Mouse (Mus musculus) midbrain, embryonic 14.5 days (tissue): ENCODE results near the gene Rab3gap2. TPM values are rescaled to one million over a fixed set of nuclear protein-coding genes. Genes with fewer than 3 reads are reported as not detected.
"Not testable (repeated sequence)": the region's sequence is repeated elsewhere in the genome, so short reads cannot be mapped to it uniquely, and the experiment has no call there.

Experiments
- ATAC-seq: fragments of 200-750 bp; cut with Nextera tagmentation; 2 replicates; pipeline ENCODE4 v1.8.0; 2017; ENCODE audit warnings: moderate number of reproducible peaks, moderate library complexity; ENCODE audit not compliant: low FRiP score, low TSS enrichment
- DNase-seq: peaks from one replicate; pipeline ENCODE4 v3.0.0-alpha.2; 2015
- H3K27ac ChIP-seq: fragments of 300-500 bp; sonication (generic); replicated peaks from 2 replicates; pipeline ENCODE4 v1.5.1; 2014; ENCODE audit warnings: mild to moderate bottlenecking, low read depth, low read length, moderate library complexity
- H3K27me3 ChIP-seq: fragments of 300-500 bp; sonication (generic); 2 replicates; pipeline ENCODE4 v1.6.1; 2014; ENCODE audit warnings: low read length, control low read depth, mixed read lengths; ENCODE audit not compliant: control insufficient read depth, insufficient read depth
- H3K36me3 ChIP-seq: fragments of 300-500 bp; sonication (generic); 2 replicates; pipeline ENCODE4 v1.6.1; 2014; ENCODE audit warnings: low read length, control low read depth; ENCODE audit not compliant: control insufficient read depth, insufficient read depth
- H3K4me1 ChIP-seq: fragments of 300-500 bp; sonication (generic); 2 replicates; pipeline ENCODE4 v1.6.1; 2014; ENCODE audit warnings: mild to moderate bottlenecking, antibody characterized with exemption, low read length, control low read depth; ENCODE audit not compliant: control insufficient read depth, insufficient read depth
- H3K4me2 ChIP-seq: fragments of 300-500 bp; sonication (generic); 2 replicates; pipeline ENCODE4 v1.6.1; 2014; ENCODE audit warnings: mild to moderate bottlenecking, low read length, moderate library complexity
- H3K4me3 ChIP-seq: fragments of 300-500 bp; sonication (generic); replicated peaks from 2 replicates; pipeline ENCODE4 v1.5.1; 2014; ENCODE audit warnings: low read depth, low read length
- H3K9ac ChIP-seq: fragments of 300-500 bp; sonication (generic); replicated peaks from 2 replicates; pipeline ENCODE4 v1.6.1; 2014; ENCODE audit warnings: mild to moderate bottlenecking, low read length, moderate library complexity
- H3K9me3 ChIP-seq: fragments of 300-500 bp; sonication (generic); 2 replicates; pipeline ENCODE4 v1.6.1; 2016; ENCODE audit warnings: low read length, control low read depth, mixed read lengths; ENCODE audit not compliant: control insufficient read depth
- WGBS: fragments of 180-500 bp; shearing (Covaris S2); extraction: QIAGEN DNeasy Blood & Tissue Kit; methylation state at CpG from one replicate; pipeline ENCODE4 v1.1.7; 2014; 5-methylcytosine and 5-hydroxymethylcytosine counted together
- polyA plus RNA-seq: library from polyadenylated mRNA; unstranded; fragments of >200 nt; fragmentation: Nextera tagmentation; extraction: Ambion mirVana; gene quantifications from 2 replicates; pipeline ENCODE4 v1.2.1, GENCODE M21; 2014

Gene Rab3gap2
- polyA plus RNA-seq, 1 experiment from 2014 or later, result 26.5 TPM

DNA sequence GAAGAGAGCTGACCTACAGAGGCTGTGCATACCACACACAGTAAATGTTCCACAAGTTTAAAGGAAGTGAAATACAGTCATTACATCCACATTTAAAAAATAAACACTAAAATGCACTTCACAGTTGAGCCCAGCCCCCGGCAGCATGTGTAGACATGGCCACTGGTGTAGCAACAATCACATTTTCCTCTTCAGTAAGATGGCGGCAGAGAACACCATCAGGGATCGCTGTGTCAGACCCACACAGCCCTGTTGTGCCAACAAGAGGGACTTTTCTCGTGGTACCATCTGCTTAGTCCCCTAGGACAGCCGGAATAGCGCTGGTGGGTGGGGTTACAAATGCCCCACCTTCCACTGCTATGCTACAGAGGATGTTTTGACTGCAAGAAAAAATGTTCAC lies 98.9 kb downstream of the Rab3gap2 start:
- no peaks in the 10 kb centered on the region for H3K9me3 ChIP-seq
- peaks cover 32% of the 10 kb centered on the region for H3K36me3 ChIP-seq
- no peak overlapping the region for H3K4me2 ChIP-seq
- 97% methylated on average over 6 of the region's 6 CpGs for WGBS
- H3K4me3 ChIP-seq, result no peak overlapping the region
- ATAC-seq (no peak), DNase-seq (no peak)
- no peak overlapping the region for H3K27ac ChIP-seq
- no peak overlapping the region for H3K9ac ChIP-seq
- H3K4me1 ChIP-seq, result no peaks in the 10 kb centered on the region
- H3K27me3 ChIP-seq, result no peaks in the 10 kb centered on the region

DNA sequence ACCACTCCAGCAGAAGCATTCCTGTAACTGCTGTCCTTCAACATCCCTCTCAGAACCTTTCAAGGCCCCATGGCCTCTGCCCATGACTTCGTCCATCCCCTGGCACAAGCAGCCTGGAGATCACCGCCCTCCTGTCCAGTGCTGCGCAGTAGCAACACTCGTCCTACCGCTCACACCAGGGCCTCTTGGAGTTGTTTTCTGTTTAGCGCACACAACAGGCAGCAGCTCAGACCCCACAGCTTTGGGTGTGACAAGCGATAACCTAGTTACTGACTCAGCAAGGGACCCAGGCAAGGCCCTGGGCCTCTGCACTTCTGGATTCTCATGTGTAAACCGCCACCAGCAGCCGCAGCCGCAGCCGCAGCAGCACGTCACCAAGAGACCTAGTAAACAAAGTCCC lies 102.9 kb downstream of the Rab3gap2 start:
- ATAC-seq (no peak), DNase-seq (no peak)
- no peak overlapping the region for H3K4me3 ChIP-seq

DNA sequence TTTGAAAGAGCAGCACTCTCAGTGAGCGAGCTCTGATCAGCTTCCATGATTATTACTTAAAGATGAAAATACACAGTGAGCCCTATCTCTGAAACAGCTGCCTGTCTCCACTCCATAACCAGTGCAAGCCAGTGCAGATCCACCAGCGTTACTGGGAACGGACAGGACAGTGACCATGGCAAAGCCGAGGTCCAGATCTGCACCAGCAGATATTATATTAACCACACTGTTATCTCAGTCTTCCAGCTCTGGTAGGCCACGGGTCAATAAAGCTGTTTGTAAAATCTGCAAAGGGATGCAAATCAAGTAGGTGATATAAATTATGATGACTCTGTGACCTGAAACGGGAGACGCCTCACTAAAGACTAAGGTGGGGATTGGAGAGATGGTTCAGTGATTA lies 103.7 kb downstream of the Rab3gap2 start:
- ATAC-seq, result no peak
- no peak overlapping the region for H3K4me3 ChIP-seq
- H3K4me1 ChIP-seq, result no peaks in the 10 kb centered on the region
- H3K9me3 ChIP-seq, result no peaks in the 10 kb centered on the region
- H3K27ac ChIP-seq, result no peak overlapping the region
- H3K27me3 ChIP-seq, result no peaks in the 10 kb centered on the region
- no peak for DNase-seq
- 93% methylated on average over 7 of the region's 7 CpGs for WGBS
- no peak overlapping the region for H3K4me2 ChIP-seq
- H3K36me3 ChIP-seq, result peaks cover 28% of the 10 kb centered on the region
- no peak overlapping the region for H3K9ac ChIP-seq

More for the DNA sequence above, 102.9 kb downstream of the Rab3gap2 start:
- no peaks in the 10 kb centered on the region for H3K9me3 ChIP-seq
- H3K4me2 ChIP-seq, result no peak overlapping the region
- H3K36me3 ChIP-seq, result peaks cover 28% of the 10 kb centered on the region
- H3K4me1 ChIP-seq, result no peaks in the 10 kb centered on the region
- WGBS, result 98% methylated on average over 12 of the region's 12 CpGs
- no peak overlapping the region for H3K9ac ChIP-seq
- no peaks in the 10 kb centered on the region for H3K27me3 ChIP-seq
- H3K27ac ChIP-seq, result no peak overlapping the region

DNA sequence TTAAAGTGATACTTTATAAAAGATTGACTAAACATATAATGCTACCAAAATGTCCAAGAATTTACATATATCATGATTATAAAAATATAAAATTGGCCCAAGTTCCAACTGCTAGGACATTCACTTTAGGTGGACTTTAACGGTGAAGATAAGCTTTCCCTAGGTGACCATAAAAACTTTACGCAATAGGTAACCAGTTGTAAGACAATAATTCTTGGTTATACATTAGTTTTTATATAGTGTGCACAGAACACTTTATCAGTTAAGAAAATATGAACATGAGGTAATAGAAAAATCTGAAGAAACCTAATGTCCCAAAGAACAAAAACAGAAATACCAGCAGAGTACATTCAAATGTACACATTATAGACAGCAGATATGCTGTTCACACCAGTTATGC lies 104.4 kb downstream of the Rab3gap2 start:
- no peak overlapping the region for H3K4me3 ChIP-seq
- no peaks in the 10 kb centered on the region for H3K9me3 ChIP-seq
- no peak overlapping the region for H3K27ac ChIP-seq
- no peak overlapping the region for H3K9ac ChIP-seq
- no peak for DNase-seq
- H3K4me2 ChIP-seq, result no peak overlapping the region
- WGBS, result 98% methylated on average over 2 of the region's 2 CpGs
- H3K27me3 ChIP-seq, result no peaks in the 10 kb centered on the region
- no peak for ATAC-seq
- H3K36me3 ChIP-seq, result peaks cover 28% of the 10 kb centered on the region
- no peaks in the 10 kb centered on the region for H3K4me1 ChIP-seq

DNA sequence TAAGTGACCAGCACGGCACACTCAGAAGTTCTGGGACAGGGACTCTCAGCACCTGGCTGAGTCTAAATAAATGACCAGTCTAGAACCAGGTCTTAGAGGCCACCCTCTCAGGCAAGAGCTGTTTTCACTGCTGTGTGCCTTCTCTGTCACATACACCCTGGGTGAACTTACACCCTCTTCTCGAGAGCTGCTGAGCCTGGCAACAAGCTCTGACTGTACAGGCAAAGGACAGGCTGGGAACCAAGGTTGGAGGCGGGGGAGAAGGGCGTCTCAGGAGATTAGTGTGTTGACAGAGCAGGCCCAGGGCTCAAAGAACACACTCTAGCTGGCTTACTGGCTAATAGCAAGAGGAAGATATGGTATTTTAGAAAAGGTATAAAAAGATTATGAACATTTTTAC lies 105.0 kb downstream of the Rab3gap2 start:
- Histone ChIP-seq H3K27ac (no peak overlapping the region), H3K9ac (no peak overlapping the region), H3K4me2 (no peak overlapping the region), H3K9me3 (no peaks in the 10 kb centered on the region), H3K36me3 (peaks cover 34% of the 10 kb centered on the region), H3K4me1 (no peaks in the 10 kb centered on the region), H3K27me3 (no peaks in the 10 kb centered on the region), H3K4me3 (no peak overlapping the region)
- 81% methylated on average over 4 of the region's 4 CpGs for WGBS
- DNase-seq (no peak), ATAC-seq (no peak)

DNA sequence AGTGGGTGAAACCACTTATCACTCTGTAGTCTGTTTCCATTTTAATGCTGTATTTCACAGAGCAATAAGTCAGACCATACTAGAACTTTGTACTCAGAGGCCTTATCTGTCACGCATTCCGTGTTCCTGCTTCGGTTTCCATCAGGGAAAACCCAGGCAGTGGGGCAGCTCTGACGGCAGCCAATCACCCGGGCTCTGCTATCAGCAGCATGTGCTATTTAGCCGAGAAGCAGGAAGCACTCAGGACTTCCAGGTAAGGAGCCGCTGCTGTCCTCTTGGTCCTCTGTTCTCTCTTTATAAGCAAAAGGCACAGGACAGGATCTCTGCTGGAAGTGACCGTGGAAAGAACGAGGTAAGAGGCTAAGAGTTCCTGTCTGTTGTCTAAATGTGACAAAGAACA lies 108.0 kb downstream of the Rab3gap2 start:
- Histone ChIP-seq H3K36me3 (peaks cover 51% of the 10 kb centered on the region), H3K4me2 (no peak overlapping the region), H3K9ac (no peak overlapping the region), H3K4me3 (no peak overlapping the region), H3K4me1 (no peaks in the 10 kb centered on the region), H3K27me3 (no peaks in the 10 kb centered on the region), H3K27ac (no peak overlapping the region), H3K9me3 (no peaks in the 10 kb centered on the region)
- ATAC-seq, result no peak
- 93% methylated on average over 9 of the region's 9 CpGs for WGBS
- DNase-seq, result no peak

DNA sequence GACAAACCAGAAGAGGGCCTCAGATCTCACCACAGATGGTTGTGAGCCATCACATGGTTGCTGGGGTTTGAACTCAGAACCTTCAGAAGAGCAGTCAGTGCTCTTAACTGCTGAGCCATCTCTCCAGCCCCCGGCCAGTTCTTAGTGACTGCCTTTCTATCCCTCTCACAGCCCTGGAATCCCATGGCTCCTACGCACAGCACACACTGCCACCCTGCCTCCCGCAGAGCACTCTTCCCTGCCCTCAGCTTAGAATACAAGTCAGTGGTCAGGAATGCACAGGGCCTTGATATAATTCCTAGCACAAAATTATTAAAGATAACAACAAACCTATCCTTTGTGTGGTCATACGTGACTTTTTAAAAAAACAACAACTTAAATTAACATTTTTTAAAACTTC lies 110.6 kb downstream of the Rab3gap2 start:
- Histone ChIP-seq H3K27ac (no peak overlapping the region), H3K4me3 (no peak overlapping the region), H3K27me3 (no peaks in the 10 kb centered on the region), H3K4me1 (no peaks in the 10 kb centered on the region), H3K9ac (no peak overlapping the region), H3K9me3 (no peaks in the 10 kb centered on the region), H3K4me2 (no peak overlapping the region), H3K36me3 (peaks cover 61% of the 10 kb centered on the region)
- ATAC-seq (no peak), DNase-seq (no peak)
- 91% methylated on average over 4 of the region's 4 CpGs for WGBS

DNA sequence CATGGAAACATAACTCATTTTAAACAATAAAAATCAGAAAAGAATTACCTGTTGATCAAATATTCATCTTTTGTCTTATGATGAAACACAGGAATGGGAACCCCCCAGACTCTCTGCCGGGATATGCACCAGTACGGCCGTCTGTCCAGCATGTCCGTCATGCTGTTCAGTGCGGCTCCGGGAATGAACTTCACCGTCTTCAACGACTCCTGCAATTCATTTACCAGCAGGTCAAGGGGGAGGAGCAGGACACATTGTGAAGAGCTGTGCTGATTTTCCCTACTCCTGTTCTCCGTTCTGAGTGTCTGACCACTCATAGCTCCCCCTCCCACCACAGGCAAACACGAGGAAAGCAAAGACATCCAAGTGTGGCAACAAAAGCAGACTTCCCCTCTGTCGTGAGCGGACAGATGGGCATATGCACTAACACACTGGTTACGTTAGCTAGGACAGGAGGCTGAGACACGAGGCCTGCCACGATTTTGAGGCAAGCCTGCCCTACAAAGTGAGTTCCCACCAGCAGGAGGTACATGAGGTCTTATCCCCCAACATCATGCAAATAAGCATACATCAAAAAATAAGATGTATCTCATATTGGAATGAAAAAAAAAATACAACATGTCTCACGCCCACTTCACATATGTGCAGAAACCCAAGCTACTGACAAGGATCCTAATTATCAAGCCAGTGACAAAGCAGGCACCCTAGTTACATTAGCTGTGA lies 112.1 kb downstream of the Rab3gap2 start:
- Histone ChIP-seq H3K9me3 (no peaks in the 10 kb centered on the region), H3K27me3 (no peaks in the 10 kb centered on the region), H3K27ac (no peak overlapping the region), H3K4me1 (no peaks in the 10 kb centered on the region), H3K36me3 (peaks cover 72% of the 10 kb centered on the region), H3K4me3 (no peak overlapping the region), H3K9ac (no peak overlapping the region), H3K4me2 (no peak overlapping the region)
- ATAC-seq (no peak), DNase-seq (no peak)
- WGBS, result 89% methylated on average over 16 of the region's 16 CpGs

DNA sequence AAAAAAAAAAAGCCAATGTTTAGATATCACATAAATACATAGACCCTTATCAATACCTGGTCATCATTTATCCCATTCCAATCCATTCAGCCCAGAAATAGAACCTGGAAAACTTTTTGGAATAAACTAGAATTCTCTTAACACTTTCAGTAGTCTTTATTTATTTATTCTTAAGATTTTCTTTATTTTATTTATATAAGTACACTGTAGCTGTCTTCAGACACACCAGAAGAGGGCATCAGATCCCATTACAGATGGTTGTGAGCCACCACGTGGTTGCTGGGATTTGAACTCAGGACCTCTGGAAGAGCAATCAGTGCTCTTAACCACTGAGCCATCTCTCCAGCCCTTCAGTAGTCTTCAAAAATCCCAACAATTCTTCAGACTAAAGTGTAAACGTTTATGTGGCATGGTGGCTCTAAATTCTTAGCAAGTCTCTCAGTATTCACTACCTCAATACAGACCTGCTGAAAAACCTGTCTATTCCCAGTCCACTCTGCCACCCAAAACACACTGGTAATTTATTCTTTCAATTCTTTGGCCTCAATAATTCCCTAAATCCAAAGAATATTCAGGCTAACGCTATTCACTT lies 123.9 kb downstream of the Rab3gap2 start:
- not testable (repeated sequence) for H3K9me3 ChIP-seq, H3K9ac ChIP-seq, H3K27me3 ChIP-seq, H3K27ac ChIP-seq, DNase-seq, ATAC-seq
- Histone ChIP-seq H3K4me1 (peaks cover 14% of the 10 kb centered on the region), H3K4me2 (peak overlapping the region; percentile 80), H3K36me3 (peaks cover 38% of the 10 kb centered on the region), H3K4me3 (peak overlapping the region; percentile 94)
- WGBS, result 62% methylated on average over 3 of the region's 3 CpGs
